Mouse (Mus musculus): Measurements from ENCODE around the gene Srsf11. TPM values are rescaled to one million over a fixed set of nuclear protein-coding genes. Genes with fewer than 3 reads are reported as not detected.

Srsf11 gene
- polyA plus RNA-seq, 1 experiment from 2014 or later = 135 TPM

DNA sequence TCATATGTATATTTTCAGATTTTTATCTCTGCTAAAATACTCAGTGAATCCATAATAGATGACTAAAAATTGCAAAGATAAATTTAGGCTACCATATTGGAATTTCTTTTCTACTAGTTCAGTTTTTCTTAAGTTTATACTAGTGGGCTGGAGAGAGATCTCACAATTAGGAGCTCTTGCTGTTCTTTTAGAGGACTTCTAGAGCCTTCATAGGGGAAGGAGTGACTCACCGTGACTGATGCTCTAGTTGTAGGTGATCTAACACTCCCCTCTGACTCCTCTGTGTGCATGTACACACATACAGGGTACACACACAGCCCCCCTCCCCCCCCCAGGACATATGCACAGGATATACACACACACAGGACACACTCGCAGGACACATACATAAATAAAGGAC is 65.3 kb downstream of the Srsf11 start:
- Histone ChIP-seq H3K36me3 (peaks cover 9% of the 10 kb centered on the region), H3K9ac (no peak overlapping the region), H3K27me3 (no peaks in the 10 kb centered on the region), H3K27ac (no peak overlapping the region), H3K9me3 (replicated peaks) (no peaks in the 10 kb centered on the region), H3K4me2 (no peak overlapping the region), H3K4me3 (replicated peaks) (no peak overlapping the region), H3K4me1 (replicated peaks) (no peaks in the 10 kb centered on the region)
- DNase-seq (no peak), ATAC-seq (ENCODE audit: low read depth) (no peak)
- WGBS (ENCODE audit: insufficient replicate concordance) = 80% methylated on average over 2 of the region's 2 CpGs

Other genes starting within 250 kb of the Srsf11 start
- gene Cth, start 111.6 kb downstream of the Srsf11 start, polyA plus RNA-seq (2015; fragmentation: Nextera tagmentation; extraction: Ambion mirVana) = 27.0 and 34.0 TPM in 2 replicates
- gene Ankrd13c, start 89.4 kb downstream of the Srsf11 start, polyA plus RNA-seq (2015; fragmentation: Nextera tagmentation; extraction: Ambion mirVana) = 11.4 and 15.6 TPM in 2 replicates
- gene Lrrc40, start within 50 bp of the Srsf11 start, polyA plus RNA-seq (2015; fragmentation: Nextera tagmentation; extraction: Ambion mirVana) = 30.6 and 43.3 TPM in 2 replicates

Measured in liver, embryonic 13.5 days (tissue).